Mouse (Mus musculus): Measurements from ENCODE around the gene Slc46a1. TPM values are rescaled to one million over a fixed set of nuclear protein-coding genes. Genes with fewer than 3 reads are reported as not detected.

Gene Slc46a1
- total RNA-seq (2018; cell fraction: chromatin; rRNA removed): 1 to 10 TPM in 9 of 26 experiments, under 1 TPM in 5, not detected in 12; 0.46 to 4.7 (median 1.5) TPM
- 1 to 10 TPM; 4.0 to 8.2 (median 6.1) TPM for total RNA-seq (2018; cell fraction: cytosol; rRNA removed)
- 1 to 10 TPM in 25 of 26 experiments, under 1 TPM in 1; 0.96 to 7.2 (median 2.6) TPM for total RNA-seq (2018; cell fraction: nucleus; rRNA removed)
- 5.8 to 11.1 TPM (median 6.3 TPM) in 3 replicates for polyA plus RNA-seq (2018)

DNA sequence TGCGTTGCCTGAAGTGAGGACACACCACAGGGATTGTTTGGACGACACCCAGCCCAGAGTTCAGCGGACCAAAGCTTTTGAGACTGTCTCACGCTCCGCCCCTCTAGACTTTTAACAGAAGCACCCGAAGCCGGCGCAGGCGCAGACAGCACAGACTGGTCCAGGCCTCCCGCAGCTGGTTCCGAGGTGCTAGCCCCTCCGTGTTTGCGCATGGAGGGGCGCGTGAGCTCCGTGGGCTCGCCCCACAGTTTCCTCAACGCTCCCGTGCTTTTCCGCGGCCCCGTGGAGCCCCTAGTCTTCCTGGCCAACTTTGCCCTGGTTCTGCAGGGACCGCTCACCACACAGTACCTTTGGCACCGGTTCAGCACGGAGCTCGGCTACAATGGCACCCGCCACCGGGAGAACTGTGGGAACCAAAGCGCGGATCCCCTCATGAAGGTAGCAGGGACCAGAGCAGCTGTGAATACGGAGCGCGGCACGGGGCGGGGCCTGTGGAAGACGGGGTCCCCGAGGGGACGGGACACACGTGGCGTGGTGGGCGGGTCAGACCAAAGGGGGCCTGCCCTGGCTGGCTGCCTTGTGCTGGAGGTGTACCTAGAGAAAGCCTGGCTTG lies at the start of gene Slc46a1:
Slc46a1 (plus strand) TSS at position 130 of the 613 bp plus-strand sequence.
- Histone ChIP-seq H3K79me2 (ENCODE audit: inconsistent target) (no peaks in the 10 kb centered on the region), H3K4me3 (ENCODE audit: inconsistent target) (peak within 1 kb of the TSS; percentile 41), H3K27ac (0 out of 2 replicates have a peak within 1 kb of the TSS, but pooled peaks have one; percentile 12), H3K36me3 (ENCODE audit: inconsistent target) (no peaks in the 10 kb centered on the region)
- WGBS (ENCODE audit: missing documents): 1% methylated on average over 41 of the region's 41 CpGs

GRCm38 (mm10) chr11:78416854-78417253 lies 48.6 kb upstream of the Slc46a1 start:
- no peaks in the 10 kb centered on the region for H3K36me3 ChIP-seq (ENCODE audit: inconsistent target)
- 88% methylated on average over 6 of the region's 6 CpGs for WGBS (ENCODE audit: missing documents)
- H3K79me2 ChIP-seq (ENCODE audit: inconsistent target): no peaks in the 10 kb centered on the region
- no peak overlapping the region for H3K4me3 ChIP-seq (ENCODE audit: inconsistent target)
- H3K27ac ChIP-seq: no peak overlapping the region

GRCm38 (mm10) chr11:78420263-78420889 lies 45.1 kb upstream of the Slc46a1 start:
- 48% methylated on average over 12 of the region's 12 CpGs for WGBS (ENCODE audit: missing documents)
- H3K79me2 ChIP-seq (ENCODE audit: inconsistent target): no peaks in the 10 kb centered on the region
- H3K4me3 ChIP-seq (ENCODE audit: inconsistent target): no peak overlapping the region
- H3K27ac ChIP-seq: no peak overlapping the region
- H3K36me3 ChIP-seq (ENCODE audit: inconsistent target): no peaks in the 10 kb centered on the region

GRCm38 (mm10) chr11:78421201-78422009 lies 44.1 kb upstream of the Slc46a1 start:
- Histone ChIP-seq H3K4me3 (ENCODE audit: inconsistent target) (no peak overlapping the region), H3K36me3 (ENCODE audit: inconsistent target) (no peaks in the 10 kb centered on the region), H3K79me2 (ENCODE audit: inconsistent target) (no peaks in the 10 kb centered on the region), H3K27ac (no peak overlapping the region)
- 34% methylated on average over 13 of the region's 13 CpGs for WGBS (ENCODE audit: missing documents)

DNA sequence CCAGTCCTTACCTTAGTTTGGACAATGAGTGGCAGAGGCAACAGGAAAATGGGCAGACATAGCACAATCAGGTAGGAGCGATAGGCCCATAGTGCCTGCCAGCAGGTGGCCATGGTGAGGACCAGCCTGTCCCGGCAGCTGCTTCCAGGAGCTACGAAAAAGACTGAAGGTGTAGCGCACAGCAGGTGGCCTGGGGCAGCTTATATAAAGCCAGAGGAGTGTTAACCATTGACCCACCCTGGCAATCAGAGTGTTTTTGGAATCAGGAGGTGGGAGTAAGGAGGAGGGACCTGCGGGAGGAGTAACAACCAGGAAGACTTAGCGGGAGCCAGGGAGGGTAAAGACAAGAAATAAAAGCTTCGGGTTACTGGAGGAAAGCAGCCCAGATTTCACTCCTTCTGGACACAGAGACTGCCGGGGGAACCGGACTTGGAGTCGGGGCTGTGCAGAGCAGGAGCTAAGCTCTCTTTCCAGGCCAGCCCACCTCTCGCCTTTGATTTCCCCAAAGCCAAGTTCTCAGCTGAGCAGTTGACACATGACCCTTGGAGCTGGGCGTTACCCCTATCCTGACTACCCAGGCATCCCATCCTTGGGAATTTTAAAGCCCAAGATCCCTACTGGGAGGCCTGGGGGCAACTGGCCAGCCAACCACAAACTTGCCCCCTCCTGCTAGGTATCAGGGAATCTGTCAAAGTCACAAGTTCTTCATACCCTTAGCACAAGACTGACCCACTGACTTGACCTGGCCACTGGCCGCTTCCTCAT lies 43.3 kb upstream of the Slc46a1 start, which contains the start of gene Slc13a2:
Slc13a2 (minus strand) TSS at position 163 of the 765 bp plus-strand sequence.
- Histone ChIP-seq H3K4me3 (ENCODE audit: inconsistent target) (no peak within 1 kb of the TSS), H3K36me3 (ENCODE audit: inconsistent target) (no peaks in the 10 kb centered on the region)
- WGBS (ENCODE audit: missing documents): 59% methylated on average over 13 of the region's 13 CpGs

GRCm38 (mm10) chr11:78424352-78424751 lies 41.1 kb upstream of the Slc46a1 start:
- no peaks in the 10 kb centered on the region for H3K36me3 ChIP-seq (ENCODE audit: inconsistent target)
- 79% methylated on average over 2 of the region's 2 CpGs for WGBS (ENCODE audit: missing documents)
- H3K4me3 ChIP-seq (ENCODE audit: inconsistent target): no peak overlapping the region
- no peaks in the 10 kb centered on the region for H3K79me2 ChIP-seq (ENCODE audit: inconsistent target)
- H3K27ac ChIP-seq: no peak overlapping the region

More for the DNA sequence above, 43.3 kb upstream of the Slc46a1 start, which contains the start of gene Slc13a2:
- Histone ChIP-seq H3K27ac (no peak within 1 kb of the TSS), H3K79me2 (ENCODE audit: inconsistent target) (no peaks in the 10 kb centered on the region)

- Histone ChIP-seq H3K79me2 (ENCODE audit: inconsistent target) (no peaks in the 10 kb centered on the region), H3K27ac (no peak overlapping the region), H3K4me3 (ENCODE audit: inconsistent target) (no peak overlapping the region), H3K36me3 (ENCODE audit: inconsistent target) (no peaks in the 10 kb centered on the region)
- 100% methylated on average over 1 of the region's 1 CpGs for WGBS (ENCODE audit: missing documents)
Measured at GRCm38 (mm10) chr11:78425572-78425971, 39.9 kb upstream of the Slc46a1 start.

- WGBS (ENCODE audit: missing documents): 94% methylated on average over 6 of the region's 6 CpGs
- no peaks in the 10 kb centered on the region for H3K79me2 ChIP-seq (ENCODE audit: inconsistent target)
- no peak overlapping the region for H3K27ac ChIP-seq
- H3K4me3 ChIP-seq (ENCODE audit: inconsistent target): no peak overlapping the region
- H3K36me3 ChIP-seq (ENCODE audit: inconsistent target): no peaks in the 10 kb centered on the region
Measured at GRCm38 (mm10) chr11:78427655-78428054, 37.8 kb upstream of the Slc46a1 start.

GRCm38 (mm10) chr11:78428309-78428708 lies 37.2 kb upstream of the Slc46a1 start:
- Histone ChIP-seq H3K79me2 (ENCODE audit: inconsistent target) (no peaks in the 10 kb centered on the region), H3K36me3 (ENCODE audit: inconsistent target) (no peaks in the 10 kb centered on the region), H3K27ac (no peak overlapping the region), H3K4me3 (ENCODE audit: inconsistent target) (no peak overlapping the region)
- 88% methylated on average over 3 of the region's 5 CpGs for WGBS (ENCODE audit: missing documents)

DNA sequence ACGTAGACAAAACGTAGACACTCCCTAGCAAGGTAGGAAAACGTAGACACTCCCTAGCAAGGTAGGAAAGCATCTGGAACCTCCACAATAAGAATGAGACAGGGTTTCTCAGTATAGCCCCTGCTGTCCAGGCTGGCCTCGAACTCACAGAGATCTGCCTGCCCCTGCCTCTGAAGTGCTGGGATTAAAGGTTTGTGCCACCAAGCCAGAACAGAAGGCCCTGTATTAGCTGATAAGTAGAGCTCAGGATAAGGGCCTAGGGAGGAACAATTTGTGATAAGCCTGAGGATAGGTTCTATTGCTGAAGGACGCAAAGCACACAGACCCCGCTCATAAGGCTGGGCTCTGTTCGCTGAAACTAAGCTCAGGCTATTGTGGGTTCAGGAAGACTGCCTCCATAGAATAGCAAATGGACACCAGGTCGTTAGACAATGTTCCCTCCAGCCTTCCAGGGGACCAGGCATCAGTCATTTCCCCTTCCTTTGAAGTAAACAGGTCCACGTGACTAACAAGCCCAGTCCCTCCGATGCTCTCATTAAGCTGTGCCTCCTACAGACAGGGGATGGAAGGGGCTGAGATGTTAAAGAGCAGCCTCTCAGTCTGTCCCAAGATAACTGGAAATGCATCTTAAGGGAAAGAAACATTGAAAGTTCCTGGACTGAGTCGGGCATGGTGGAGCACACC lies 35.2 kb upstream of the Slc46a1 start:
- no peak overlapping the region for H3K27ac ChIP-seq
- H3K36me3 ChIP-seq (ENCODE audit: inconsistent target): no peaks in the 10 kb centered on the region
- WGBS (ENCODE audit: missing documents): 70% methylated on average over 11 of the region's 11 CpGs

DNA sequence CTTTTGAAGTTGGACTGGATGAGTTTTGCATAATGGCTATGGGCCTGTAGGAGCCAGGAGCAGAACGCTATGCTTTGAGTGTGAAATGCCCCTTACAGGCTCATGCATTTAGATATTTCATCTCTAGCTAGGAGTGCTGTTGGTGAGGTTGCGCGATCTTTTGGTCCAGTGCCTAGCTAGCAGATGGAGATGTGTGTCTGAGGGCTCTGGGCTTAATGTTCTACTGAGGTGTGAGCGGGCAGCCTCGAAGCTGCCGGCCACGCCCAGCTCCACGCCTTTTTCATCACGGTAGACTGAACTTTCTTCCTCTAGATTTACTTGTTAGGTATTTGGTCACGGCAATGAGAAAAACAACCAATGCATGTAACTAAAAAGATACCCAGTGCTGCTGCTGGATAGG lies 34.3 kb upstream of the Slc46a1 start:
- Histone ChIP-seq H3K27ac (no peak overlapping the region), H3K36me3 (ENCODE audit: inconsistent target) (no peaks in the 10 kb centered on the region), H3K4me3 (ENCODE audit: inconsistent target) (no peak overlapping the region), H3K79me2 (ENCODE audit: inconsistent target) (no peaks in the 10 kb centered on the region)
- 89% methylated on average over 10 of the region's 10 CpGs for WGBS (ENCODE audit: missing documents)

More for the DNA sequence above, 35.2 kb upstream of the Slc46a1 start:
- no peaks in the 10 kb centered on the region for H3K79me2 ChIP-seq (ENCODE audit: inconsistent target)
- no peak overlapping the region for H3K4me3 ChIP-seq (ENCODE audit: inconsistent target)

DNA sequence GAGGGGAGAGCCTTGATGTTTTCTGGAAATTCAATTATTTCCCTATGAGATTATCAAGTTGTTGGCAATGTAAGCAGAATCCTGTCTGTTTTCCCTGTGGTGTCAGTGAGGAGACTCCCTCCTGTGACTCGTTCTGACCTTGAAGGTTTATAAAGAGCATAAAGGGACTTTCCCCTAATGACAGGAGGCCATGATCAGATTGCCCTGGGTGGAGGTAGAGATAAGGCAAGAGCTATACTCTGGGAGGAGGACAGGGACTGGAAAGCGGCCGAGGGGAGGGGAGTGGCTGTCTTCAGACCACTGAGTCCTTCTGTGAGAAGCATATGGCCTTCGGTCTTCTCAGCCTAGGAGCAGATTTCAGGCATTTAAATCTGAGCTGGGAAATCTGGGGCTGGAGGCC lies 31.4 kb upstream of the Slc46a1 start:
- H3K4me3 ChIP-seq (ENCODE audit: inconsistent target): no peak overlapping the region
- H3K79me2 ChIP-seq (ENCODE audit: inconsistent target): no peaks in the 10 kb centered on the region
- H3K27ac ChIP-seq: no peak overlapping the region
- H3K36me3 ChIP-seq (ENCODE audit: inconsistent target): no peaks in the 10 kb centered on the region
- WGBS (ENCODE audit: missing documents): 94% methylated on average over 4 of the region's 4 CpGs

- 26% methylated on average over 19 of the region's 19 CpGs for WGBS (ENCODE audit: missing documents)
- H3K79me2 ChIP-seq (ENCODE audit: inconsistent target): no peaks in the 10 kb centered on the region
- no peak overlapping the region for H3K4me3 ChIP-seq (ENCODE audit: inconsistent target)
- H3K27ac ChIP-seq: no peak overlapping the region
- H3K36me3 ChIP-seq (ENCODE audit: inconsistent target): no peaks in the 10 kb centered on the region
Measured at GRCm38 (mm10) chr11:78435776-78436349, 29.6 kb upstream of the Slc46a1 start.

All from macrophage (primary cell).